Mouse (Mus musculus) midbrain, embryonic 15.5 days (tissue): Measurements from ENCODE around the gene 4931400O07Rik. TPM values are rescaled to one million over a fixed set of nuclear protein-coding genes. Genes with fewer than 3 reads are reported as not detected.

Experiments used
- ATAC-seq: fragments of 200-750 bp; cut with Nextera tagmentation; replicated peaks from 2 replicates; pipeline ENCODE4 v1.8.0; 2017; ENCODE audit warnings: moderate TSS enrichment
- H3K27ac ChIP-seq: fragments of 300-500 bp; sonication (generic); 2 replicates; pipeline ENCODE4 v1.5.1; 2015; ENCODE audit warnings: mild to moderate bottlenecking, inconsistent platforms
- H3K27me3 ChIP-seq: fragments of 300-500 bp; sonication (generic); replicated peaks from 2 replicates; pipeline ENCODE4 v1.6.1; 2015; ENCODE audit warnings: inconsistent platforms
- H3K36me3 ChIP-seq: fragments of 300-500 bp; sonication (generic); replicated peaks from 2 replicates; pipeline ENCODE4 v1.6.1; 2015; ENCODE audit warnings: inconsistent platforms
- H3K4me1 ChIP-seq: fragments of 300-500 bp; sonication (generic); 2 replicates; pipeline ENCODE4 v1.6.1; 2015; ENCODE audit warnings: inconsistent platforms
- H3K4me2 ChIP-seq: fragments of 300-500 bp; sonication (generic); 2 replicates; pipeline ENCODE4 v1.6.1; 2015; ENCODE audit warnings: inconsistent platforms, mild to moderate bottlenecking, moderate library complexity
- H3K4me3 ChIP-seq: fragments of 300-500 bp; sonication (generic); 2 replicates; pipeline ENCODE4 v1.5.1; 2015; ENCODE audit warnings: mild to moderate bottlenecking, inconsistent platforms
- H3K9ac ChIP-seq: fragments of 300-500 bp; sonication (generic); 2 replicates; pipeline ENCODE4 v1.6.1; 2015; ENCODE audit warnings: mild to moderate bottlenecking, inconsistent platforms
- H3K9me3 ChIP-seq: fragments of 300-500 bp; sonication (generic); 2 replicates; pipeline ENCODE4 v1.6.1; 2016; ENCODE audit warnings: inconsistent platforms
- WGBS: fragments of 180-500 bp; shearing (Covaris S2); methylation state at CpG from one replicate; pipeline ENCODE4 v1.1.7; 2015; ENCODE audit warnings: mixed read lengths; 5-methylcytosine and 5-hydroxymethylcytosine counted together
- polyA plus RNA-seq: library from polyadenylated mRNA; unstranded; fragments of >200 nt; fragmentation: Nextera tagmentation; extraction: Ambion mirVana; gene quantifications from 2 replicates; pipeline ENCODE4 v1.2.1, GENCODE M21; 2015

Gene 4931400O07Rik
- polyA plus RNA-seq, result not detected in 2 replicates

DNA sequence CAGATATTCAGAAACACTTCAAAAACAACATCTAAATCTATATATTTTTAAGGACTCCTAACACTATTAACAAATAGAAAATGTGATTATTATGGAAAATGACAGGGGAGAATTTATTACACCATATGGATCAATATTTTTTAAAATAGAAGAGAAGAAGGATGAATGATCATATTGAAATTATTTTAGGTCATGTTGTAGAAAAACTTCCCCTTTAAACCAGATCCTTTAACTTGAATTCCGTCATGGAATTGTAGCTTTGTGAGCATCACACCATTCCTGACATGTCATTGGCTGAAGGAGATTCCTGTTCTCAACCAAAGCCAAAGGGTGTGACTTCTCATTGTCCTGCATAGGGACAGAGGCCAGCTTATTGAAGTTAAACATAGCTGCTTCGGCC is at the start of gene 4931400O07Rik:
TSS of gene 4931400O07Rik (plus strand) at position 301 of the 400 bp plus-strand sequence.
- no peak for ATAC-seq
- Histone ChIP-seq H3K27ac (no peak within 1 kb of the TSS), H3K4me1 (no peaks in the 10 kb centered on the region), H3K27me3 (no peaks in the 10 kb centered on the region), H3K9me3 (no peaks in the 10 kb centered on the region), H3K9ac (no peak within 1 kb of the TSS), H3K4me2 (no peak within 1 kb of the TSS), H3K4me3 (no peak within 1 kb of the TSS), H3K36me3 (no peaks in the 10 kb centered on the region)
- 80% methylated on average over 2 of the region's 2 CpGs for WGBS

Other genes starting within 250 kb of the 4931400O07Rik start
- not detected in 2 replicates for gene 4933402E13Rik, start 184.5 kb upstream of the 4931400O07Rik start, polyA plus RNA-seq